Mouse (Mus musculus): ENCODE measurements around the gene Lgals3bp. TPM values are rescaled to one million over a fixed set of nuclear protein-coding genes. Genes with fewer than 3 reads are reported as not detected.

The Lgals3bp gene
- polyA plus RNA-seq, 2 experiments, result 8.7 to 13.7 TPM

GRCm38 (mm10) chr11:118443201-118443970, 41.5 kb upstream of the Lgals3bp start:
- no peak for TF ChIP-seq POLR2A (IDR thresholded peaks at IDR 0.05; ENCODE audit: borderline replicate concordance, extremely low read depth, insufficient read depth, insufficient read length)
- H3K27ac ChIP-seq (replicated peaks; ENCODE audit: low read depth, low read length), result no peak overlapping the region
- no peaks in the 10 kb centered on the region for H3K9me3 ChIP-seq (ENCODE audit: control insufficient read depth, low read length)
- no peak overlapping the region for H3K9ac ChIP-seq (ENCODE audit: low read depth, low read length, severe bottlenecking)
- no peak overlapping the region for H3K4me2 ChIP-seq (replicated peaks; ENCODE audit: low read depth, low read length, severe bottlenecking)
- no peaks in the 10 kb centered on the region for H3K27me3 ChIP-seq (ENCODE audit: control insufficient read depth, insufficient read depth, low read length)
- peaks cover 8% of the 10 kb centered on the region; the same call in 1 of the 2 replicates for H3K4me1 ChIP-seq (ENCODE audit: control insufficient read depth, insufficient read depth, low read length)
- ATAC-seq (ENCODE audit: low FRiP score, low read depth) (peak; percentile 53; the same call in 1 of the 2 replicates), DNase-seq (ENCODE audit: low spot score) (peak; percentile 74)
- no peak overlapping the region for H3K4me3 ChIP-seq (replicated peaks; ENCODE audit: low read length)
- WGBS, result 35% methylated on average over 11 of the region's 11 CpGs
- H3K36me3 ChIP-seq (ENCODE audit: control insufficient read depth, insufficient read depth, low read length), result no peaks in the 10 kb centered on the region; the same call in 1 of the 2 replicates

GRCm38 (mm10) chr11:118442691-118443090, 40.8 kb upstream of the Lgals3bp start:
- H3K9ac ChIP-seq (ENCODE audit: low read depth, low read length, severe bottlenecking), result no peak overlapping the region
- ATAC-seq (ENCODE audit: low FRiP score, low read depth) (no peak), DNase-seq (ENCODE audit: low spot score) (no peak)
- H3K27ac ChIP-seq (replicated peaks; ENCODE audit: low read depth, low read length), result no peak overlapping the region
- H3K4me3 ChIP-seq (replicated peaks; ENCODE audit: low read length), result no peak overlapping the region
- no peaks in the 10 kb centered on the region; the same call in 1 of the 2 replicates for H3K36me3 ChIP-seq (ENCODE audit: control insufficient read depth, insufficient read depth, low read length)
- 70% methylated on average over 13 of the region's 13 CpGs for WGBS
- H3K9me3 ChIP-seq (ENCODE audit: control insufficient read depth, low read length), result no peaks in the 10 kb centered on the region
- H3K27me3 ChIP-seq (ENCODE audit: control insufficient read depth, insufficient read depth, low read length), result no peaks in the 10 kb centered on the region
- TF ChIP-seq POLR2A (IDR thresholded peaks at IDR 0.05; ENCODE audit: borderline replicate concordance, extremely low read depth, insufficient read depth, insufficient read length), result no peak
- H3K4me2 ChIP-seq (replicated peaks; ENCODE audit: low read depth, low read length, severe bottlenecking), result no peak overlapping the region
- H3K4me1 ChIP-seq (ENCODE audit: control insufficient read depth, insufficient read depth, low read length), result peaks cover 8% of the 10 kb centered on the region; the same call in 1 of the 2 replicates

- no peaks in the 10 kb centered on the region for H3K9me3 ChIP-seq (ENCODE audit: control insufficient read depth, low read length)
- WGBS, result 40% methylated on average over 11 of the region's 11 CpGs
- no peak overlapping the region for H3K4me3 ChIP-seq (replicated peaks; ENCODE audit: low read length)
- no peaks in the 10 kb centered on the region for H3K36me3 ChIP-seq (ENCODE audit: control insufficient read depth, insufficient read depth, low read length)
- ATAC-seq (ENCODE audit: low FRiP score, low read depth) (peak; percentile 55; the same call in 1 of the 2 replicates), DNase-seq (ENCODE audit: low spot score) (peak; percentile 32)
- no peak overlapping the region for H3K27ac ChIP-seq (replicated peaks; ENCODE audit: low read depth, low read length)
- peaks cover 16% of the 10 kb centered on the region; the same call in 1 of the 2 replicates for H3K4me1 ChIP-seq (ENCODE audit: control insufficient read depth, insufficient read depth, low read length)
- no peak for TF ChIP-seq POLR2A (IDR thresholded peaks at IDR 0.05; ENCODE audit: borderline replicate concordance, extremely low read depth, insufficient read depth, insufficient read length)
- H3K9ac ChIP-seq (ENCODE audit: low read depth, low read length, severe bottlenecking), result no peak overlapping the region
- H3K27me3 ChIP-seq (ENCODE audit: control insufficient read depth, insufficient read depth, low read length), result no peaks in the 10 kb centered on the region
- H3K4me2 ChIP-seq (replicated peaks; ENCODE audit: low read depth, low read length, severe bottlenecking), result no peak overlapping the region
Measured at GRCm38 (mm10) chr11:118438665-118439414, 36.9 kb upstream of the Lgals3bp start.

GRCm38 (mm10) chr11:118436471-118436935, 34.6 kb upstream of the Lgals3bp start:
- Histone ChIP-seq H3K9ac (ENCODE audit: low read depth, low read length, severe bottlenecking) (no peak overlapping the region), H3K9me3 (ENCODE audit: control insufficient read depth, low read length) (no peaks in the 10 kb centered on the region), H3K27me3 (ENCODE audit: control insufficient read depth, insufficient read depth, low read length) (no peaks in the 10 kb centered on the region), H3K36me3 (ENCODE audit: control insufficient read depth, insufficient read depth, low read length) (no peaks in the 10 kb centered on the region), H3K4me3 (replicated peaks; ENCODE audit: low read length) (no peak overlapping the region), H3K27ac (replicated peaks; ENCODE audit: low read depth, low read length) (no peak overlapping the region), H3K4me2 (replicated peaks; ENCODE audit: low read depth, low read length, severe bottlenecking) (no peak overlapping the region), H3K4me1 (ENCODE audit: control insufficient read depth, insufficient read depth, low read length) (peaks cover 25% of the 10 kb centered on the region)
- no peak for TF ChIP-seq POLR2A (IDR thresholded peaks at IDR 0.05; ENCODE audit: borderline replicate concordance, extremely low read depth, insufficient read depth, insufficient read length)
- ATAC-seq (ENCODE audit: low FRiP score, low read depth), result no peak
- WGBS, result 40% methylated on average over 6 of the region's 6 CpGs
- no peak for DNase-seq (ENCODE audit: low spot score)

- WGBS, result 45% methylated on average over 13 of the region's 13 CpGs
- H3K9me3 ChIP-seq (ENCODE audit: control insufficient read depth, low read length), result no peaks in the 10 kb centered on the region
- peaks cover 41% of the 10 kb centered on the region for H3K4me1 ChIP-seq (ENCODE audit: control insufficient read depth, insufficient read depth, low read length)
- H3K36me3 ChIP-seq (ENCODE audit: control insufficient read depth, insufficient read depth, low read length), result no peaks in the 10 kb centered on the region
- no peak for TF ChIP-seq POLR2A (IDR thresholded peaks at IDR 0.05; ENCODE audit: borderline replicate concordance, extremely low read depth, insufficient read depth, insufficient read length)
- peak overlapping the region; percentile 16 for H3K4me3 ChIP-seq (replicated peaks; ENCODE audit: low read length)
- ATAC-seq (ENCODE audit: low FRiP score, low read depth), result no peak
- no peaks in the 10 kb centered on the region for H3K27me3 ChIP-seq (ENCODE audit: control insufficient read depth, insufficient read depth, low read length)
- no peak overlapping the region; the same call in 1 of the 2 replicates for H3K27ac ChIP-seq (replicated peaks; ENCODE audit: low read depth, low read length)
- H3K9ac ChIP-seq (ENCODE audit: low read depth, low read length, severe bottlenecking), result peak overlapping the region; percentile 18; the same call in 1 of the 2 replicates
- peak overlapping the region; percentile 35 for H3K4me2 ChIP-seq (replicated peaks; ENCODE audit: low read depth, low read length, severe bottlenecking)
- DNase-seq (ENCODE audit: low spot score), result no peak
Measured at GRCm38 (mm10) chr11:118434093-118434492, 32.2 kb upstream of the Lgals3bp start.

All from limb, embryonic 14.5 days (tissue).